Mouse (Mus musculus): ENCODE results near the gene Fnbp1. TPM values are rescaled to one million over a fixed set of nuclear protein-coding genes. Genes with fewer than 3 reads are reported as not detected.

Gene Fnbp1
- polyA plus RNA-seq, 1 experiment from 2014 or later, result 23.7 TPM

GRCm38 (mm10) chr2:31053426-31053825 is 88.4 kb downstream of the Fnbp1 start:
- H3K4me1 ChIP-seq (ENCODE audit: control insufficient read depth, insufficient read depth, low read length), result no peaks in the 10 kb centered on the region
- H3K4me2 ChIP-seq (ENCODE audit: low read depth, low read length), result no peak overlapping the region
- peaks cover 51% of the 10 kb centered on the region for H3K36me3 ChIP-seq (ENCODE audit: control insufficient read depth, insufficient read depth)
- H3K9me3 ChIP-seq (replicated peaks; ENCODE audit: control insufficient read depth, low read length), result no peaks in the 10 kb centered on the region
- H3K9ac ChIP-seq (ENCODE audit: low read length), result no peak overlapping the region
- H3K27me3 ChIP-seq (ENCODE audit: control insufficient read depth, insufficient read depth, low read length), result no peaks in the 10 kb centered on the region
- H3K4me3 ChIP-seq (ENCODE audit: low read length), result no peak overlapping the region
- 89% methylated on average over 13 of the region's 13 CpGs for WGBS
- no peak overlapping the region for H3K27ac ChIP-seq (ENCODE audit: low read length)
- no peak for ATAC-seq (replicated peaks; ENCODE audit: extremely low read depth, insufficient read depth, low FRiP score)

GRCm38 (mm10) chr2:31052441-31052840 is 89.4 kb downstream of the Fnbp1 start:
- 79% methylated on average over 10 of the region's 10 CpGs for WGBS
- Histone ChIP-seq H3K4me1 (ENCODE audit: control insufficient read depth, insufficient read depth, low read length) (no peaks in the 10 kb centered on the region), H3K4me2 (ENCODE audit: low read depth, low read length) (no peak overlapping the region), H3K27ac (ENCODE audit: low read length) (no peak overlapping the region), H3K36me3 (ENCODE audit: control insufficient read depth, insufficient read depth) (peaks cover 46% of the 10 kb centered on the region), H3K9me3 (replicated peaks; ENCODE audit: control insufficient read depth, low read length) (no peaks in the 10 kb centered on the region), H3K27me3 (ENCODE audit: control insufficient read depth, insufficient read depth, low read length) (no peaks in the 10 kb centered on the region), H3K4me3 (ENCODE audit: low read length) (no peak overlapping the region), H3K9ac (ENCODE audit: low read length) (no peak overlapping the region)
- no peak for ATAC-seq (replicated peaks; ENCODE audit: extremely low read depth, insufficient read depth, low FRiP score)

GRCm38 (mm10) chr2:31048037-31048436 is 93.8 kb downstream of the Fnbp1 start:
- no peak for ATAC-seq (replicated peaks; ENCODE audit: extremely low read depth, insufficient read depth, low FRiP score)
- WGBS, result 68% methylated on average over 6 of the region's 6 CpGs

GRCm38 (mm10) chr2:31043856-31044255 is 98.0 kb downstream of the Fnbp1 start:
- no peak overlapping the region for H3K9ac ChIP-seq (ENCODE audit: low read length)
- H3K36me3 ChIP-seq (ENCODE audit: control insufficient read depth, insufficient read depth), result peaks cover 24% of the 10 kb centered on the region
- H3K27me3 ChIP-seq (ENCODE audit: control insufficient read depth, insufficient read depth, low read length), result no peaks in the 10 kb centered on the region
- 95% methylated on average over 1 of the region's 1 CpGs for WGBS
- ATAC-seq (replicated peaks; ENCODE audit: extremely low read depth, insufficient read depth, low FRiP score), result no peak
- H3K4me2 ChIP-seq (ENCODE audit: low read depth, low read length), result no peak overlapping the region
- H3K4me1 ChIP-seq (ENCODE audit: control insufficient read depth, insufficient read depth, low read length), result no peaks in the 10 kb centered on the region
- peaks cover 8% of the 10 kb centered on the region for H3K9me3 ChIP-seq (replicated peaks; ENCODE audit: control insufficient read depth, low read length)
- no peak overlapping the region for H3K4me3 ChIP-seq (ENCODE audit: low read length)
- H3K27ac ChIP-seq (ENCODE audit: low read length), result no peak overlapping the region

More at GRCm38 (mm10) chr2:31048037-31048436, 93.8 kb downstream of the Fnbp1 start:
- Histone ChIP-seq H3K36me3 (ENCODE audit: control insufficient read depth, insufficient read depth) (peaks cover 9% of the 10 kb centered on the region; the same call in 1 of the 2 replicates), H3K4me1 (ENCODE audit: control insufficient read depth, insufficient read depth, low read length) (no peaks in the 10 kb centered on the region), H3K4me3 (ENCODE audit: low read length) (no peak overlapping the region), H3K4me2 (ENCODE audit: low read depth, low read length) (no peak overlapping the region), H3K27me3 (ENCODE audit: control insufficient read depth, insufficient read depth, low read length) (no peaks in the 10 kb centered on the region), H3K27ac (ENCODE audit: low read length) (no peak overlapping the region), H3K9ac (ENCODE audit: low read length) (no peak overlapping the region), H3K9me3 (replicated peaks; ENCODE audit: control insufficient read depth, low read length) (no peaks in the 10 kb centered on the region)

- peaks cover 24% of the 10 kb centered on the region for H3K36me3 ChIP-seq (ENCODE audit: control insufficient read depth, insufficient read depth)
- no peaks in the 10 kb centered on the region for H3K4me1 ChIP-seq (ENCODE audit: control insufficient read depth, insufficient read depth, low read length)
- WGBS, result 91% methylated on average over 6 of the region's 6 CpGs
Observed at GRCm38 (mm10) chr2:31042881-31043280, 98.9 kb downstream of the Fnbp1 start.

GRCm38 (mm10) chr2:31041386-31041785 is 100.4 kb downstream of the Fnbp1 start:
- no peak overlapping the region for H3K4me2 ChIP-seq (ENCODE audit: low read depth, low read length)
- no peaks in the 10 kb centered on the region for H3K27me3 ChIP-seq (ENCODE audit: control insufficient read depth, insufficient read depth, low read length)
- WGBS, result 82% methylated on average over 6 of the region's 6 CpGs
- H3K36me3 ChIP-seq (ENCODE audit: control insufficient read depth, insufficient read depth), result peaks cover 30% of the 10 kb centered on the region
- ATAC-seq (replicated peaks; ENCODE audit: extremely low read depth, insufficient read depth, low FRiP score), result no peak
- H3K27ac ChIP-seq (ENCODE audit: low read length), result no peak overlapping the region
- no peak overlapping the region for H3K4me3 ChIP-seq (ENCODE audit: low read length)
- H3K9ac ChIP-seq (ENCODE audit: low read length), result no peak overlapping the region
- no peaks in the 10 kb centered on the region for H3K4me1 ChIP-seq (ENCODE audit: control insufficient read depth, insufficient read depth, low read length)
- H3K9me3 ChIP-seq (replicated peaks; ENCODE audit: control insufficient read depth, low read length), result peaks cover 8% of the 10 kb centered on the region

More at GRCm38 (mm10) chr2:31042881-31043280, 98.9 kb downstream of the Fnbp1 start:
- Histone ChIP-seq H3K9me3 (replicated peaks; ENCODE audit: control insufficient read depth, low read length) (peaks cover 8% of the 10 kb centered on the region), H3K27me3 (ENCODE audit: control insufficient read depth, insufficient read depth, low read length) (no peaks in the 10 kb centered on the region), H3K27ac (ENCODE audit: low read length) (no peak overlapping the region), H3K4me2 (ENCODE audit: low read depth, low read length) (no peak overlapping the region), H3K4me3 (ENCODE audit: low read length) (no peak overlapping the region), H3K9ac (ENCODE audit: low read length) (no peak overlapping the region)
- ATAC-seq (replicated peaks; ENCODE audit: extremely low read depth, insufficient read depth, low FRiP score), result no peak

GRCm38 (mm10) chr2:31040487-31040886 is 101.3 kb downstream of the Fnbp1 start:
- Histone ChIP-seq H3K4me3 (ENCODE audit: low read length) (no peak overlapping the region), H3K4me2 (ENCODE audit: low read depth, low read length) (no peak overlapping the region), H3K36me3 (ENCODE audit: control insufficient read depth, insufficient read depth) (peaks cover 39% of the 10 kb centered on the region), H3K4me1 (ENCODE audit: control insufficient read depth, insufficient read depth, low read length) (no peaks in the 10 kb centered on the region), H3K9me3 (replicated peaks; ENCODE audit: control insufficient read depth, low read length) (peaks cover 8% of the 10 kb centered on the region), H3K27ac (ENCODE audit: low read length) (no peak overlapping the region), H3K9ac (ENCODE audit: low read length) (no peak overlapping the region), H3K27me3 (ENCODE audit: control insufficient read depth, insufficient read depth, low read length) (no peaks in the 10 kb centered on the region)
- WGBS, result 91% methylated on average over 3 of the region's 3 CpGs
- ATAC-seq (replicated peaks; ENCODE audit: extremely low read depth, insufficient read depth, low FRiP score), result no peak

- WGBS, result 100% methylated on average over 3 of the region's 3 CpGs
- H3K4me2 ChIP-seq (ENCODE audit: low read depth, low read length), result no peak overlapping the region
- no peak overlapping the region for H3K27ac ChIP-seq (ENCODE audit: low read length)
- H3K9me3 ChIP-seq (replicated peaks; ENCODE audit: control insufficient read depth, low read length), result peaks cover 8% of the 10 kb centered on the region
- peaks cover 41% of the 10 kb centered on the region for H3K36me3 ChIP-seq (ENCODE audit: control insufficient read depth, insufficient read depth)
- no peak overlapping the region for H3K9ac ChIP-seq (ENCODE audit: low read length)
- H3K4me3 ChIP-seq (ENCODE audit: low read length), result no peak overlapping the region
- no peaks in the 10 kb centered on the region for H3K27me3 ChIP-seq (ENCODE audit: control insufficient read depth, insufficient read depth, low read length)
- no peak for ATAC-seq (replicated peaks; ENCODE audit: extremely low read depth, insufficient read depth, low FRiP score)
- no peaks in the 10 kb centered on the region for H3K4me1 ChIP-seq (ENCODE audit: control insufficient read depth, insufficient read depth, low read length)
Observed at GRCm38 (mm10) chr2:31040043-31040442, 101.8 kb downstream of the Fnbp1 start.

- H3K27me3 ChIP-seq (ENCODE audit: control insufficient read depth, insufficient read depth, low read length), result no peaks in the 10 kb centered on the region
- H3K4me3 ChIP-seq (ENCODE audit: low read length), result no peak overlapping the region
- H3K4me2 ChIP-seq (ENCODE audit: low read depth, low read length), result no peak overlapping the region
- peaks cover 58% of the 10 kb centered on the region for H3K36me3 ChIP-seq (ENCODE audit: control insufficient read depth, insufficient read depth)
- 88% methylated on average over 6 of the region's 6 CpGs for WGBS
- no peaks in the 10 kb centered on the region for H3K4me1 ChIP-seq (ENCODE audit: control insufficient read depth, insufficient read depth, low read length)
- H3K9me3 ChIP-seq (replicated peaks; ENCODE audit: control insufficient read depth, low read length), result peaks cover 8% of the 10 kb centered on the region
- no peak for ATAC-seq (replicated peaks; ENCODE audit: extremely low read depth, insufficient read depth, low FRiP score)
- H3K9ac ChIP-seq (ENCODE audit: low read length), result no peak overlapping the region
- no peak overlapping the region for H3K27ac ChIP-seq (ENCODE audit: low read length)
Observed at GRCm38 (mm10) chr2:31036811-31037210, 105.0 kb downstream of the Fnbp1 start.

Measured in heart, embryonic 16.5 days (tissue).